8 mouse cellular contexts compared by ENCODE assay signal in the genomic region with DNA sequence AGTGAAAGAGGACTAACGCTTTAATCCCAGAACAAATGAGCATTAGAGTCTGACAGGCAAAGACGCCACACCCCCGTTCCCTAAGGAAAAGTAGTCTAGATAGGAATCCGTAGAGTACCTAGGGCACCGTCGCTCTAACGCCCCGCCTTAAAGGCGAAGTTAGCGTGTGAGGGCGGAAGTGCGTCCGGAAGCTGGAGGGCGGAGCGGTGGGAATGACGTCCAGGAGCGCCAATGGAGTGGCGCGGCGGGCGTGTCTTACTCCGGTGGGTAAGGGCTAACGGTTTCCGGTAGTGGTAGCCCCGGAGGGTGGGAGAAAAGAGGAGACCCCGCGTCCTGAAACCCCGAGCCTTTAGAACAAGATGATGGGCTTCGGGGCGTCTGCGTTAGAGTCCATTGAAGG. TPM values are rescaled to one million over a fixed set of nuclear protein-coding genes. Genes with fewer than 3 reads are reported as not detected.
DNase-seq lines count a peak whose midpoint lies in the region; ATAC-seq and TF ChIP-seq lines count a peak whose summit lies in the region.

Ppp1r35 (plus strand) TSS at position 215 of the 400 bp plus-strand sequence.

- H3K4me1 ChIP-seq in ES-E14 (ENCODE audit: control insufficient read depth in 2 of 2, insufficient read depth in 2 of 2, low read length in 2 of 2, poor library complexity in 1 of 2): peaks cover 7 to 15% of the 10 kb centered on the region in 2 experiments; a peak in 3 of 4 replicates
- H3K4me1 ChIP-seq in forebrain, embryonic 15.5 days: peaks cover 48% of the 10 kb centered on the region
- peaks cover 3% of the 10 kb centered on the region; the same call in 1 of the 2 replicates for H3K4me1 ChIP-seq in lung, adult 2 months (ENCODE audit: control insufficient read depth, insufficient read depth, low read length)

- H3K27me3 ChIP-seq in forebrain, embryonic 15.5 days: no peaks in the 10 kb centered on the region

- ATAC-seq in forebrain, embryonic 15.5 days (replicated peaks): peak; percentile 97
- peak; percentile 92 for ATAC-seq in neutrophil, adult 5-6 weeks (ENCODE audit: extremely low read depth, insufficient number of reproducible peaks, low FRiP score, poor library complexity, severe bottlenecking)

- peak within 1 kb of the TSS; percentile 99 for H3K4me2 ChIP-seq in forebrain, embryonic 15.5 days (replicated peaks)

- peak within 1 kb of the TSS; percentile 86 for H3K9ac ChIP-seq in ES-E14 (ENCODE audit: insufficient read depth, low read depth, low read length, poor library complexity, severe bottlenecking)
- peak within 1 kb of the TSS; percentile 97 for H3K9ac ChIP-seq in forebrain, embryonic 15.5 days (replicated peaks)

- no peak for TF ChIP-seq CTCF in lung, adult 2 months (IDR thresholded peaks at IDR 0.05; ENCODE audit: insufficient read depth, low read length)

- peak; percentile 95 for DNase-seq in ES-E14 (ENCODE audit: low read depth, low spot score)
- peak; percentile 96 for DNase-seq in cerebellum, adult 11-12 months
- peak; percentile 91 for DNase-seq in heart, postnatal 25 days (ENCODE audit: low spot score)
- DNase-seq in layer of hippocampus, adult 18-20 months (ENCODE audit: low spot score in 2 of 2): peak; percentile 96 to 98
- peak; percentile 96 for DNase-seq in lung, adult 2 months
- DNase-seq in thymus, adult 18-20 months: peak; percentile 91 to 92

- H3K4me3 ChIP-seq in ES-E14 (ENCODE audit: insufficient read depth in 1 of 2, low read depth in 1 of 2, low read length in 2 of 2, poor library complexity in 1 of 2, severe bottlenecking in 1 of 2): peak within 1 kb of the TSS; percentile 87 to 91
- peak within 1 kb of the TSS; percentile 99 for H3K4me3 ChIP-seq in forebrain, embryonic 15.5 days
- peak within 1 kb of the TSS; percentile 75 for H3K4me3 ChIP-seq in lung, adult 2 months (replicated peaks; ENCODE audit: extremely low read depth, low read depth, low read length)

- TF ChIP-seq POLR2A in lung, adult 2 months (IDR thresholded peaks at IDR 0.05; ENCODE audit: borderline replicate concordance, extremely low read depth, low read depth, low read length): peak; percentile 66; the same call in 1 of the 2 replicates

- peak within 1 kb of the TSS; percentile 74 for H3K27ac ChIP-seq in ES-E14 (ENCODE audit: insufficient read depth, low read depth, low read length, poor library complexity, severe bottlenecking)
- H3K27ac ChIP-seq in forebrain, embryonic 15.5 days (replicated peaks): peak within 1 kb of the TSS; percentile 92

- WGBS in forebrain, embryonic 15.5 days: under 1% methylated on average over 30 of the region's 31 CpGs
- WGBS in lung, adult 2 months: under 1% methylated on average over 31 of the region's 31 CpGs

- no peaks in the 10 kb centered on the region for H3K9me3 ChIP-seq in ES-E14 (ENCODE audit: control insufficient read depth, insufficient read depth, low read depth, low read length)
- no peaks in the 10 kb centered on the region for H3K9me3 ChIP-seq in forebrain, embryonic 15.5 days

- intact Hi-C loops in heart, postnatal 25 days (cut with DNase I): loop anchor here (5.0 kb wide), 2 partner anchors 441 to 791 kb away; partner anchors contain the start of genes Plod3 and Znhit1

- peaks cover 29% of the 10 kb centered on the region for H3K36me3 ChIP-seq in ES-E14 (ENCODE audit: control insufficient read depth, insufficient read depth, low read length, poor library complexity, severe bottlenecking)
- H3K36me3 ChIP-seq in forebrain, embryonic 15.5 days: peaks cover 37% of the 10 kb centered on the region

- in situ Hi-C loops in ES-E14 (cut with MboI; ENCODE audit: low sequenced_read_pairs in 2 of 2, unreplicated experiment in 2 of 2): no loop called here

TF ChIP-seq in ES-E14, 5 proteins besides CTCF, POLR2A, EP300 and RAD21:
- TF ChIP-seq CHD2 (IDR thresholded peaks at IDR 0.05; ENCODE audit: low read depth, low read length) (peak; percentile 74), HCFC1 (IDR thresholded peaks at IDR 0.05; ENCODE audit: borderline replicate concordance, insufficient read depth, low read length) (peak; percentile 84), ZNF384 (IDR thresholded peaks at IDR 0.05; ENCODE audit: low read depth, low read length) (no peak)

RNA-seq across cellular contexts. Expression of gene Ppp1r35, which starts in this region (rescaled TPM):
- total RNA-seq in ES-E14 (2012; rRNA removed): 27.6 and 34.5 TPM in 2 replicates
- 36.9 and 42.4 TPM in 2 replicates for polyA plus RNA-seq in forebrain, embryonic 15.5 days (2015; fragmentation: Nextera tagmentation; extraction: Ambion mirVana)
- total RNA-seq in heart, postnatal 25 days (2021): 10 to 100 TPM; 11.1 to 13.4 TPM
- total RNA-seq in layer of hippocampus, adult 18-20 months (2021): 10 to 100 TPM; 23.1 to 26.4 TPM
- polyA plus RNA-seq in lung, adult 2 months (2012; rRNA removed): 32.7 and 46.7 TPM in 2 replicates
- 9.7 and 12.8 TPM in 2 replicates for total RNA-seq in neutrophil, adult 5-6 weeks (2017)

Comparison
In these comparisons a context has a peak if more than half of its experiments do, and no peak if none do; other contexts are left out.
1. Peak in every context shown above with its lines: DNase-seq, ATAC-seq, H3K4me3 ChIP-seq and H3K27ac ChIP-seq.